Mouse (Mus musculus): Measurements from ENCODE around the gene Krr1. TPM values are rescaled to one million over a fixed set of nuclear protein-coding genes. Genes with fewer than 3 reads are reported as not detected.

The Krr1 gene
- polyA plus RNA-seq, 1 experiment = 8.9 TPM

- Histone ChIP-seq H3K36me3 (ENCODE audit: control insufficient read depth, insufficient read depth, low read length) (no peaks in the 10 kb centered on the region), H3K4me1 (replicated peaks; ENCODE audit: control insufficient read depth, insufficient read depth, low read length) (no peaks in the 10 kb centered on the region), H3K27me3 (ENCODE audit: control insufficient read depth, insufficient read depth, low read length) (no peaks in the 10 kb centered on the region), H3K27ac (ENCODE audit: control insufficient read depth, insufficient read depth, low read length) (no peak overlapping the region), H3K4me3 (ENCODE audit: control insufficient read depth, insufficient read depth, low read length) (no peak overlapping the region)
- no peak for TF ChIP-seq POLR2A (IDR thresholded peaks at IDR 0.05; ENCODE audit: control insufficient read depth, extremely low read depth, insufficient read depth, low read length, poor library complexity)
- no peak for TF ChIP-seq CTCF (IDR thresholded peaks at IDR 0.05; ENCODE audit: borderline replicate concordance, control insufficient read depth, extremely low read depth, insufficient read depth, low read length, poor library complexity)
- no peak for DNase-seq
- WGBS = 84% methylated on average over 11 of the region's 11 CpGs
These were observed 39.7 kb upstream of the Krr1 start for GRCm38 (mm10) chr10:111932621-111933345.

- H3K4me3 ChIP-seq (ENCODE audit: control insufficient read depth, insufficient read depth, low read length) = no peak overlapping the region
- no peak for TF ChIP-seq POLR2A (IDR thresholded peaks at IDR 0.05; ENCODE audit: control insufficient read depth, extremely low read depth, insufficient read depth, low read length, poor library complexity)
- TF ChIP-seq CTCF (IDR thresholded peaks at IDR 0.05; ENCODE audit: borderline replicate concordance, control insufficient read depth, extremely low read depth, insufficient read depth, low read length, poor library complexity) = no peak
- no peaks in the 10 kb centered on the region for H3K36me3 ChIP-seq (ENCODE audit: control insufficient read depth, insufficient read depth, low read length)
- H3K27ac ChIP-seq (ENCODE audit: control insufficient read depth, insufficient read depth, low read length) = no peak overlapping the region
- no peak for DNase-seq
- WGBS = 97% methylated on average over 2 of the region's 2 CpGs
- H3K27me3 ChIP-seq (ENCODE audit: control insufficient read depth, insufficient read depth, low read length) = no peaks in the 10 kb centered on the region
- H3K4me1 ChIP-seq (replicated peaks; ENCODE audit: control insufficient read depth, insufficient read depth, low read length) = no peaks in the 10 kb centered on the region
These were observed 37.3 kb upstream of the Krr1 start for GRCm38 (mm10) chr10:111935207-111935606.

- H3K27ac ChIP-seq (ENCODE audit: control insufficient read depth, insufficient read depth, low read length) = no peak overlapping the region
- no peak for DNase-seq
- H3K36me3 ChIP-seq (ENCODE audit: control insufficient read depth, insufficient read depth, low read length) = no peaks in the 10 kb centered on the region
- TF ChIP-seq POLR2A (IDR thresholded peaks at IDR 0.05; ENCODE audit: control insufficient read depth, extremely low read depth, insufficient read depth, low read length, poor library complexity) = no peak
- no peak for TF ChIP-seq CTCF (IDR thresholded peaks at IDR 0.05; ENCODE audit: borderline replicate concordance, control insufficient read depth, extremely low read depth, insufficient read depth, low read length, poor library complexity)
- no peaks in the 10 kb centered on the region for H3K27me3 ChIP-seq (ENCODE audit: control insufficient read depth, insufficient read depth, low read length)
- WGBS = 82% methylated on average over 4 of the region's 4 CpGs
- no peaks in the 10 kb centered on the region for H3K4me1 ChIP-seq (replicated peaks; ENCODE audit: control insufficient read depth, insufficient read depth, low read length)
- no peak overlapping the region for H3K4me3 ChIP-seq (ENCODE audit: control insufficient read depth, insufficient read depth, low read length)
These were observed 36.4 kb upstream of the Krr1 start for GRCm38 (mm10) chr10:111936021-111936420.

GRCm38 (mm10) chr10:111936491-111937145 is 35.8 kb upstream of the Krr1 start:
- DNase-seq = no peak
- H3K27ac ChIP-seq (ENCODE audit: control insufficient read depth, insufficient read depth, low read length) = no peak overlapping the region
- H3K4me3 ChIP-seq (ENCODE audit: control insufficient read depth, insufficient read depth, low read length) = no peak overlapping the region
- no peaks in the 10 kb centered on the region for H3K4me1 ChIP-seq (replicated peaks; ENCODE audit: control insufficient read depth, insufficient read depth, low read length)
- H3K36me3 ChIP-seq (ENCODE audit: control insufficient read depth, insufficient read depth, low read length) = no peaks in the 10 kb centered on the region
- no peak for TF ChIP-seq CTCF (IDR thresholded peaks at IDR 0.05; ENCODE audit: borderline replicate concordance, control insufficient read depth, extremely low read depth, insufficient read depth, low read length, poor library complexity)
- no peak for TF ChIP-seq POLR2A (IDR thresholded peaks at IDR 0.05; ENCODE audit: control insufficient read depth, extremely low read depth, insufficient read depth, low read length, poor library complexity)
- H3K27me3 ChIP-seq (ENCODE audit: control insufficient read depth, insufficient read depth, low read length) = no peaks in the 10 kb centered on the region
- 59% methylated on average over 13 of the region's 13 CpGs for WGBS

- Histone ChIP-seq H3K36me3 (ENCODE audit: control insufficient read depth, insufficient read depth, low read length) (no peaks in the 10 kb centered on the region), H3K4me1 (replicated peaks; ENCODE audit: control insufficient read depth, insufficient read depth, low read length) (no peaks in the 10 kb centered on the region), H3K27me3 (ENCODE audit: control insufficient read depth, insufficient read depth, low read length) (no peaks in the 10 kb centered on the region), H3K27ac (ENCODE audit: control insufficient read depth, insufficient read depth, low read length) (no peak overlapping the region), H3K4me3 (ENCODE audit: control insufficient read depth, insufficient read depth, low read length) (no peak overlapping the region)
- no peak for TF ChIP-seq CTCF (IDR thresholded peaks at IDR 0.05; ENCODE audit: borderline replicate concordance, control insufficient read depth, extremely low read depth, insufficient read depth, low read length, poor library complexity)
- no peak for TF ChIP-seq POLR2A (IDR thresholded peaks at IDR 0.05; ENCODE audit: control insufficient read depth, extremely low read depth, insufficient read depth, low read length, poor library complexity)
- WGBS = 88% methylated on average over 5 of the region's 5 CpGs
- DNase-seq = no peak
These were observed 35.3 kb upstream of the Krr1 start for GRCm38 (mm10) chr10:111937146-111937534.

- no peak overlapping the region for H3K4me3 ChIP-seq (ENCODE audit: control insufficient read depth, insufficient read depth, low read length)
These were observed 29.4 kb upstream of the Krr1 start for GRCm38 (mm10) chr10:111943026-111943425.

More at GRCm38 (mm10) chr10:111943026-111943425, 29.4 kb upstream of the Krr1 start:
- TF ChIP-seq POLR2A (IDR thresholded peaks at IDR 0.05; ENCODE audit: control insufficient read depth, extremely low read depth, insufficient read depth, low read length, poor library complexity) = no peak
- no peak for TF ChIP-seq CTCF (IDR thresholded peaks at IDR 0.05; ENCODE audit: borderline replicate concordance, control insufficient read depth, extremely low read depth, insufficient read depth, low read length, poor library complexity)
- Histone ChIP-seq H3K27me3 (ENCODE audit: control insufficient read depth, insufficient read depth, low read length) (no peaks in the 10 kb centered on the region), H3K36me3 (ENCODE audit: control insufficient read depth, insufficient read depth, low read length) (no peaks in the 10 kb centered on the region), H3K27ac (ENCODE audit: control insufficient read depth, insufficient read depth, low read length) (no peak overlapping the region), H3K4me1 (replicated peaks; ENCODE audit: control insufficient read depth, insufficient read depth, low read length) (no peaks in the 10 kb centered on the region)
- no peak for DNase-seq
- WGBS = 80% methylated on average over 7 of the region's 7 CpGs

Data from thymus, adult 2 months (tissue).